Mouse (Mus musculus) spleen, postnatal 36 days (tissue): ENCODE data around the gene Cotl1.

ENCODE experiments used
- DNase-seq, 2 experiments: peaks; one replicate each; pipeline ENCODE4 v3.0.0; 2022; ENCODE audit warnings: low spot score in 2 of 2, mixed read lengths in 1 of 2

Gene Cotl1

GRCm38 (mm10) chr8:119819316-119819715 is 21.0 kb downstream of the Cotl1 start:
- DNase-seq: no peak

GRCm38 (mm10) chr8:119817446-119817845 is 22.9 kb downstream of the Cotl1 start:
- no peak for DNase-seq

- peak; percentile 62 to 66 for DNase-seq
These were observed 24.1 kb downstream of the Cotl1 start for GRCm38 (mm10) chr8:119816219-119816618.

GRCm38 (mm10) chr8:119812650-119813431 is 27.5 kb downstream of the Cotl1 start:
- DNase-seq: peak; percentile 80 to 84

- DNase-seq: peak; percentile 78 to 79
These were observed 28.4 kb downstream of the Cotl1 start for GRCm38 (mm10) chr8:119811925-119812324.

- DNase-seq: no peak
These were observed 29.3 kb downstream of the Cotl1 start for GRCm38 (mm10) chr8:119810953-119811499.

- no peak for DNase-seq
These were observed 30.0 kb downstream of the Cotl1 start for GRCm38 (mm10) chr8:119810127-119810868.

GRCm38 (mm10) chr8:119809620-119810019 is 30.7 kb downstream of the Cotl1 start:
- DNase-seq: no peak

- DNase-seq: no peak
These were observed 32.7 kb downstream of the Cotl1 start for GRCm38 (mm10) chr8:119807687-119808086.

- DNase-seq: peak; percentile 86
These were observed 33.7 kb downstream of the Cotl1 start for GRCm38 (mm10) chr8:119806422-119807263.

- DNase-seq: no peak
These were observed 35.1 kb downstream of the Cotl1 start for GRCm38 (mm10) chr8:119805275-119805674.

GRCm38 (mm10) chr8:119802592-119802991 is 37.8 kb downstream of the Cotl1 start:
- DNase-seq: no peak

GRCm38 (mm10) chr8:119801168-119801567 is 39.2 kb downstream of the Cotl1 start:
- no peak for DNase-seq

- DNase-seq: no peak
These were observed 41.4 kb downstream of the Cotl1 start for GRCm38 (mm10) chr8:119798965-119799264.

GRCm38 (mm10) chr8:119798170-119798964 is 42.0 kb downstream of the Cotl1 start:
- DNase-seq: peak; percentile 80 to 84

- DNase-seq: no peak
These were observed 44.7 kb downstream of the Cotl1 start for GRCm38 (mm10) chr8:119795651-119796050.

GRCm38 (mm10) chr8:119794689-119795088 is 45.7 kb downstream of the Cotl1 start:
- DNase-seq: no peak

- DNase-seq: no peak
These were observed 48.3 kb downstream of the Cotl1 start for GRCm38 (mm10) chr8:119791804-119792704.

GRCm38 (mm10) chr8:119789581-119789980 is 50.8 kb downstream of the Cotl1 start:
- no peak for DNase-seq
